Mouse (Mus musculus) CH12.LX (cell line): ENCODE data around the gene Pcnx. TPM values are rescaled to one million over a fixed set of nuclear protein-coding genes. Genes with fewer than 3 reads are reported as not detected.

Experiments
- DNase-seq: peaks from one replicate; pipeline ENCODE4 v3.0.0-alpha.2; 2013; ENCODE audit errors: extremely low read depth
- H3K27ac ChIP-seq: 2 replicates; pipeline ENCODE4 v1.5.1; 2012; ENCODE audit warnings: low read depth, mild to moderate bottlenecking, control low read depth, moderate library complexity; ENCODE audit not compliant: insufficient read depth
- H3K27me3 ChIP-seq: replicated peaks from 2 replicates; pipeline ENCODE3; 2012; ENCODE audit warnings: inconsistent platforms
- H3K36me3 ChIP-seq, 2 experiments: replicated peaks in 1 of 2; 2 replicates each; pipeline versions ENCODE3 to v1.6.1; 2012; ENCODE audit warnings: inconsistent platforms in 1 of 2, low read length in 1 of 2, mild to moderate bottlenecking in 1 of 2, mixed read lengths in 1 of 2, moderate library complexity in 1 of 2; ENCODE audit not compliant: control insufficient read depth in 1 of 2, insufficient read depth in 1 of 2
- H3K4me1 ChIP-seq, 2 experiments: 2 replicates each; pipeline ENCODE4 v1.6.1; 2012; ENCODE audit warnings: inconsistent platforms in 1 of 2, moderate library complexity in 1 of 2; ENCODE audit not compliant: insufficient read depth in 2 of 2, control insufficient read depth in 1 of 2
- H3K4me2 ChIP-seq: 2 replicates; pipeline ENCODE4 v1.6.1; 2012; ENCODE audit warnings: low read depth, mild to moderate bottlenecking, control low read depth; ENCODE audit not compliant: poor library complexity, insufficient read depth, severe bottlenecking
- H3K4me3 ChIP-seq, 3 experiments: fragments of 150-350 bp in 1 of 3; sonication (generic) in 1 of 3; replicated peaks in 1 of 3; 2 replicates each; pipeline versions ENCODE3 to v1.5.1; 2011 to 2012; ENCODE audit warnings: low read depth in 2 of 3, low read length in 2 of 3, mild to moderate bottlenecking in 2 of 3, moderate library complexity in 2 of 3, control low read depth in 1 of 3, improper control_type of control experiment in 1 of 3, inconsistent platforms in 1 of 3, mixed read lengths in 1 of 3; ENCODE audit not compliant: poor library complexity in 1 of 3
- H3K79me2 ChIP-seq: replicated peaks from 2 replicates; pipeline ENCODE4 v1.6.1; 2012; ENCODE audit warnings: mild to moderate bottlenecking, moderate library complexity; ENCODE audit not compliant: control insufficient read depth, poor library complexity, insufficient read depth, severe bottlenecking; ENCODE audit errors: extremely low read depth
- H3K9ac ChIP-seq: 2 replicates; pipeline ENCODE4 v1.6.1; 2012; ENCODE audit warnings: low read depth, mild to moderate bottlenecking, control low read depth, moderate library complexity; ENCODE audit not compliant: insufficient read depth
- H3K9me3 ChIP-seq: replicated peaks from 2 replicates; pipeline ENCODE3; 2012; ENCODE audit warnings: low read length, inconsistent platforms, mixed read lengths
- BHLHE40 ChIP-seq: IDR thresholded peaks from 2 replicates; pipeline ENCODE4 v1.6.1; 2011; ENCODE audit warnings: mild to moderate bottlenecking, low read depth, low read length, improper control_type of control experiment
- CHD1 ChIP-seq: IDR thresholded peaks from 2 replicates; pipeline ENCODE4 v1.6.1; 2012; ENCODE audit warnings: low read depth, low read length, improper control_type of control experiment, inconsistent platforms
- CHD2 ChIP-seq: IDR thresholded peaks from 2 replicates; pipeline ENCODE4 v1.6.1; 2011; ENCODE audit warnings: low read length, improper control_type of control experiment
- E2F4 ChIP-seq: IDR thresholded peaks from 2 replicates; pipeline ENCODE4 v1.6.1; 2011; ENCODE audit warnings: low read depth, low read length, improper control_type of control experiment; ENCODE audit not compliant: insufficient replicate concordance
- ELF1 ChIP-seq: IDR thresholded peaks from 2 replicates; pipeline ENCODE4 v1.6.1; 2014; ENCODE audit warnings: low read depth, mild to moderate bottlenecking, inconsistent platforms, low read length, improper control_type of control experiment
- EP300 ChIP-seq: IDR thresholded peaks from 2 replicates; pipeline ENCODE4 v1.6.1; 2011; ENCODE audit warnings: low read length, improper control_type of control experiment
- ETS1 ChIP-seq: conservative IDR thresholded peaks from 2 replicates; pipeline ENCODE4 v1.6.1; 2012; ENCODE audit warnings: low read depth, mild to moderate bottlenecking, inconsistent platforms, low read length, improper control_type of control experiment, moderate library complexity
- GABPA ChIP-seq: IDR thresholded peaks from 2 replicates; pipeline ENCODE4 v1.6.1; 2012; ENCODE audit warnings: low read depth, low read length, improper control_type of control experiment, inconsistent platforms; ENCODE audit not compliant: insufficient replicate concordance
- HCFC1 ChIP-seq: IDR thresholded peaks from 2 replicates; pipeline ENCODE4 v1.6.1; 2012; ENCODE audit warnings: low read depth, mild to moderate bottlenecking, inconsistent platforms, low read length, improper control_type of control experiment
- IRF4 ChIP-seq: IDR thresholded peaks from 2 replicates; pipeline ENCODE4 v1.6.1; 2014; ENCODE audit warnings: low read depth, mild to moderate bottlenecking, inconsistent platforms, low read length, improper control_type of control experiment
- JUN ChIP-seq: IDR thresholded peaks from 2 replicates; pipeline ENCODE4 v1.6.1; 2011; ENCODE audit warnings: low read depth, mild to moderate bottlenecking, low read length, improper control_type of control experiment, moderate library complexity; ENCODE audit not compliant: insufficient read depth
- JUND ChIP-seq: conservative IDR thresholded peaks from 2 replicates; pipeline ENCODE4 v1.6.1; 2011; ENCODE audit warnings: low read depth, low read length, improper control_type of control experiment
- KAT2A ChIP-seq: IDR thresholded peaks from 2 replicates; pipeline ENCODE4 v1.6.1; 2012; ENCODE audit warnings: low read length, improper control_type of control experiment, inconsistent platforms; ENCODE audit not compliant: insufficient replicate concordance
- MAX ChIP-seq: IDR thresholded peaks from 2 replicates; pipeline ENCODE4 v1.6.1; 2011; ENCODE audit warnings: low read length, improper control_type of control experiment
- MAZ ChIP-seq: IDR thresholded peaks from 2 replicates; pipeline ENCODE4 v1.6.1; 2012; ENCODE audit warnings: low read depth, mild to moderate bottlenecking, inconsistent platforms, low read length, improper control_type of control experiment, moderate library complexity
- MEF2A ChIP-seq: IDR thresholded peaks from 2 replicates; pipeline ENCODE4 v1.6.1; 2014; ENCODE audit warnings: low read depth, mild to moderate bottlenecking, inconsistent platforms, low read length, improper control_type of control experiment, borderline replicate concordance
- MYC ChIP-seq: IDR thresholded peaks from 2 replicates; pipeline ENCODE4 v1.6.1; 2011; ENCODE audit warnings: low read depth, mild to moderate bottlenecking, improper control_type of control experiment, low read length
- PAX5 ChIP-seq: IDR thresholded peaks from 2 replicates; pipeline ENCODE4 v1.6.1; 2012; ENCODE audit warnings: low read length, inconsistent platforms, mixed read lengths
- POLR2A ChIP-seq: IDR thresholded peaks from 2 replicates; pipeline ENCODE4 v1.6.1; 2011; ENCODE audit warnings: low read depth, mild to moderate bottlenecking, improper control_type of control experiment, low read length
- RAD21 ChIP-seq: IDR thresholded peaks from 2 replicates; pipeline ENCODE4 v1.6.1; 2011; ENCODE audit warnings: low read depth, mild to moderate bottlenecking, low read length, improper control_type of control experiment, moderate library complexity
- SIN3A ChIP-seq: IDR thresholded peaks from 2 replicates; pipeline ENCODE4 v1.6.1; 2012; ENCODE audit warnings: low read length, improper control_type of control experiment, inconsistent platforms
- TBP ChIP-seq: conservative IDR thresholded peaks from 2 replicates; pipeline ENCODE4 v1.6.1; 2011; ENCODE audit warnings: low read depth, low read length, improper control_type of control experiment
- TCF12 ChIP-seq: IDR thresholded peaks from 2 replicates; pipeline ENCODE4 v1.6.1; 2014; ENCODE audit warnings: low read depth, mild to moderate bottlenecking, inconsistent platforms, low read length, improper control_type of control experiment
- UBTF ChIP-seq: IDR thresholded peaks from 2 replicates; pipeline ENCODE4 v1.6.1; 2012; ENCODE audit warnings: low read depth, mild to moderate bottlenecking, inconsistent platforms, low read length, improper control_type of control experiment, moderate library complexity
- USF1 ChIP-seq: IDR thresholded peaks from 2 replicates; pipeline ENCODE4 v1.6.1; 2014; ENCODE audit warnings: low read depth, mild to moderate bottlenecking, inconsistent platforms, low read length, improper control_type of control experiment
- USF2 ChIP-seq: conservative IDR thresholded peaks from 2 replicates; pipeline ENCODE4 v1.6.1; 2011; ENCODE audit warnings: low read depth, low read length, improper control_type of control experiment
- ZC3H11A ChIP-seq: IDR thresholded peaks from 2 replicates; pipeline ENCODE4 v1.6.1; 2012; ENCODE audit warnings: low read depth, mild to moderate bottlenecking, inconsistent platforms, low read length, improper control_type of control experiment
- ZMIZ1 ChIP-seq: IDR thresholded peaks from 2 replicates; pipeline ENCODE4 v1.6.1; 2012; ENCODE audit warnings: low read depth, mild to moderate bottlenecking, inconsistent platforms, low read length, improper control_type of control experiment
- ZNF384 ChIP-seq: IDR thresholded peaks from 2 replicates; pipeline ENCODE4 v1.6.1; 2012; ENCODE audit warnings: low read depth, low read length, improper control_type of control experiment, inconsistent platforms
- dilution Hi-C: fragments of 300-500 bp; cut with MboI; formaldehyde crosslinking; loops from 2 replicates; pipeline ENCODE4 v1.14.3; 2020; ENCODE audit warnings: low sequenced_read_pairs; ENCODE audit not compliant: extremely low pct_unique_long_range_greater_than_20kb, extremely low pct_ligation_motif_present
- in situ Hi-C: fragments of 300-500 bp; cut with MboI; formaldehyde crosslinking; loops from 3 replicates; pipeline ENCODE4 v1.14.3; 2019; ENCODE audit warnings: low sequenced_read_pairs, low pct_ligation_motif_present, low pct_unique_long_range_greater_than_20kb, mixed read lengths
- polyA plus RNA-seq: library from polyadenylated mRNA; unstranded; fragments of >175 nt; gene quantifications from 2 replicates; pipeline ENCODE4 v1.2.1, GENCODE M21; 2012; ENCODE audit warnings: low read depth; ENCODE audit not compliant: insufficient read length
- total RNA-seq, 2 experiments: library from RNA; depleted of rRNA; stranded (reverse); fragments of 300-350 nt in 1 of 2; fragments of >200 nt in 1 of 2; gene quantifications; 2 replicates each; pipeline ENCODE4 v1.2.3; 2012 to 2014

Gene Pcnx
- total and polyA plus RNA-seq, 3 experiments, result 16.2 to 89.1 (median 68.2) TPM

- peak; percentile 94 for TF ChIP-seq MEF2A
These were observed 23.7 kb downstream of the Pcnx start (continued) for GRCm38 (mm10) chr12:81883255-81884106.

- H3K27ac ChIP-seq, result peak overlapping the region; percentile 100
- no peak for DNase-seq
- peaks cover 75% of the 10 kb centered on the region for H3K79me2 ChIP-seq
- peaks cover 30 to 83% of the 10 kb centered on the region in 2 experiments for H3K4me1 ChIP-seq
- H3K9ac ChIP-seq, result peak overlapping the region; percentile 95
- H3K36me3 ChIP-seq, result peaks cover 0 to 23% of the 10 kb centered on the region in 2 experiments
- H3K9me3 ChIP-seq, result no peaks in the 10 kb centered on the region
- dilution Hi-C loops, result no loop called here
- H3K27me3 ChIP-seq, result no peaks in the 10 kb centered on the region
- TF ChIP-seq CHD1 (peak; percentile 34; the same call in 1 of the 2 replicates), PAX5 (no peak)
- H3K4me2 ChIP-seq, result peak overlapping the region; percentile 89
- H3K4me3 ChIP-seq, result peak overlapping the region in 2 of 3 experiments; percentile 25 to 45
- in situ Hi-C loops, result no loop called here
These were observed 24.2 kb downstream of the Pcnx start for GRCm38 (mm10) chr12:81884107-81884398.

GRCm38 (mm10) chr12:81884983-81885382, 25.2 kb downstream of the Pcnx start:
- in situ Hi-C loops (no loop called here), dilution Hi-C loops (no loop called here)
- Histone ChIP-seq H3K79me2 (peaks cover 75% of the 10 kb centered on the region), H3K4me2 (peak overlapping the region; percentile 65; the same call in 1 of the 2 replicates), H3K4me3 (peak overlapping the region in 1 of 3 experiments; percentile 15), H3K27me3 (no peaks in the 10 kb centered on the region), H3K27ac (peak overlapping the region; percentile 94), H3K9me3 (no peaks in the 10 kb centered on the region), H3K4me1 (peaks cover 35 to 85% of the 10 kb centered on the region in 2 experiments), H3K36me3 (peaks cover 0 to 28% of the 10 kb centered on the region in 2 experiments), H3K9ac (peak overlapping the region; percentile 91; the same call in 1 of the 2 replicates)
- DNase-seq, result peak; percentile 44
- peak; percentile 33; the same call in 1 of the 2 replicates for TF ChIP-seq POLR2A
- TF ChIP-seq ZC3H11A, result no peak
- TF ChIP-seq ELF1, result no peak
- TF ChIP-seq TCF12, result no peak
- peak; percentile 51; the same call in 1 of the 2 replicates for TF ChIP-seq MYC
- no peak; the same call in 1 of the 2 replicates for TF ChIP-seq ZMIZ1
- TF ChIP-seq MAZ, result no peak
- TF ChIP-seq SIN3A, result no peak
- no peak for TF ChIP-seq JUN
- TF ChIP-seq TBP, result no peak
- TF ChIP-seq USF1, result no peak
- TF ChIP-seq MAX, result peak; percentile 63; the same call in 1 of the 2 replicates
- TF ChIP-seq IRF4, result no peak
- TF ChIP-seq ETS1, result no peak; the same call in 1 of the 2 replicates
- TF ChIP-seq USF2, result no peak
- TF ChIP-seq ZNF384, result no peak
- TF ChIP-seq HCFC1, result no peak
- TF ChIP-seq PAX5, result no peak
- no peak for TF ChIP-seq E2F4
- no peak for TF ChIP-seq UBTF
- 0 out of 2 replicates have a peak, but pooled peaks have one; percentile 17 for TF ChIP-seq BHLHE40
- TF ChIP-seq CHD2, result no peak
- no peak for TF ChIP-seq RAD21
- no peak for TF ChIP-seq JUND
- TF ChIP-seq GABPA, result no peak
- TF ChIP-seq CHD1, result no peak
- TF ChIP-seq KAT2A, result no peak
- TF ChIP-seq EP300, result peak; percentile 40; the same call in 1 of the 2 replicates
